Mouse (Mus musculus): ENCODE measurements around the gene Artn.

GRCm38 (mm10) chr4:117884146-117884545, 45.4 kb downstream of the Artn start:
- TF ChIP-seq CTCF (IDR thresholded peaks at IDR 0.05; ENCODE audit: borderline replicate concordance, control insufficient read depth, extremely low read depth, insufficient read depth, low read length, poor library complexity) (no peak), POLR2A (IDR thresholded peaks at IDR 0.05; ENCODE audit: control insufficient read depth, extremely low read depth, insufficient read depth, low read length, poor library complexity) (no peak)

All from thymus, adult 2 months (tissue).